Mouse (Mus musculus): ENCODE measurements at regions not wholly inside any gene's neighbourhood (a gene's known extent, or its start where the extent isn't known, plus 50 kb on each side); places are given as distances from the start of the nearest gene placed in this dataset.

DNA sequence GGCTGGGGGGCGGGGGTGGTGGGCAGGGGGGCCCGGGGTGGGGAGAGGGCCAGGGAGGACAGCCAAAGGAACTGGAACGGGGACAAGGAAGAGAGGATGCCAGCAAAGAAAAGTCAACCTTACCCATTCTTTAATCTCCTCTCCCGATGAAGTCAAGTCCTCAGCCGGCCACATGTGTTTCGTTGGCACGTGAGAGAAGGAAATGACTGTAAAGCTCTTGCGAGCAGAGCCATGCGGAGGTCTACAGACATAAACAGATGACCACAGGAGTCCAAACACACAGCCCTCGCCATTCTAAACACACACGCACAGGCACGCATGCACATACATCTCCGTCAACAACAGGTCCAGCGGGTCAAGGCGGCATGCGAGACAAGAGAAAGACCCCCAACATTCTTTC, 68.5 kb upstream of the Tbx3 start:
- Histone ChIP-seq H3K4me2 (replicated peaks) (no peak overlapping the region), H3K27me3 (no peaks in the 10 kb centered on the region), H3K4me1 (0 out of 2 replicates have a peak, but pooled peaks cover 3% of the 10 kb centered on the region), H3K9ac (replicated peaks) (no peak overlapping the region), H3K9me3 (no peaks in the 10 kb centered on the region), H3K27ac (replicated peaks) (no peak overlapping the region), H3K36me3 (no peaks in the 10 kb centered on the region), H3K4me3 (no peak overlapping the region)
- ATAC-seq (ENCODE audit: low FRiP score, low read depth), result no peak
- WGBS, result 89% methylated on average over 16 of the region's 16 CpGs

DNA sequence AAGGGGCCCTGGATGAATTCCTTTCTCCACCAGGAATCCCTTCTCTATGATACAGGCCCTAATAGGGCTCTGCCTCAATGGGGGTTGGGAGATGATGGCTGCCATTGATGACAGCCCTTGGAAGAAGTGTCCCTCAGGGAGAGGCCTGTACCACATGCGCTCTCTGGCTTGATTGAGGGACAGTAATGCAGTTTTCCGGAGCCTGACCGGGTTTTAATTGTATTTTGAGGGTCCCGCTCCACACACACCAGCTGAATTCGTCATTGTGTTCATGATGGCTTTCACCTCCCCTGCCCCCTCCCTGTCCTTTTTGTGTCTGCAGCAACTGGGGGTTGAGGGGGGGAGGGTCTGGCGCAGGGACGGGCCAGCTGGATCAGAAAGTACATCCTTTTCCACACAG, 65.0 kb upstream of the Tbx3 start:
- H3K27me3 ChIP-seq, result peaks cover 14% of the 10 kb centered on the region
- H3K9me3 ChIP-seq, result no peaks in the 10 kb centered on the region
- no peak overlapping the region for H3K4me3 ChIP-seq
- no peak overlapping the region for H3K27ac ChIP-seq (replicated peaks)
- H3K4me2 ChIP-seq (replicated peaks), result no peak overlapping the region
- 61% methylated on average over 7 of the region's 7 CpGs for WGBS
- 0 out of 2 replicates have a peak, but pooled peaks have one; percentile 27 for ATAC-seq (ENCODE audit: low FRiP score, low read depth)
- peaks cover 7% of the 10 kb centered on the region; the same call in 1 of the 2 replicates for H3K4me1 ChIP-seq
- no peaks in the 10 kb centered on the region for H3K36me3 ChIP-seq
- H3K9ac ChIP-seq (replicated peaks), result no peak overlapping the region

- ATAC-seq (ENCODE audit: low FRiP score, low read depth), result peak; percentile 41; the same call in 1 of the 2 replicates
- WGBS, result 13% methylated on average over 6 of the region's 6 CpGs
- Histone ChIP-seq H3K9ac (replicated peaks) (no peak overlapping the region), H3K36me3 (no peaks in the 10 kb centered on the region), H3K4me2 (replicated peaks) (no peak overlapping the region), H3K27me3 (peaks cover 83% of the 10 kb centered on the region), H3K9me3 (no peaks in the 10 kb centered on the region), H3K4me1 (peaks cover 8% of the 10 kb centered on the region), H3K4me3 (no peak overlapping the region), H3K27ac (replicated peaks) (no peak overlapping the region)
These were observed 57.1 kb upstream of the Tbx3 start for GRCm38 (mm10) chr5:119613413-119613812.

DNA sequence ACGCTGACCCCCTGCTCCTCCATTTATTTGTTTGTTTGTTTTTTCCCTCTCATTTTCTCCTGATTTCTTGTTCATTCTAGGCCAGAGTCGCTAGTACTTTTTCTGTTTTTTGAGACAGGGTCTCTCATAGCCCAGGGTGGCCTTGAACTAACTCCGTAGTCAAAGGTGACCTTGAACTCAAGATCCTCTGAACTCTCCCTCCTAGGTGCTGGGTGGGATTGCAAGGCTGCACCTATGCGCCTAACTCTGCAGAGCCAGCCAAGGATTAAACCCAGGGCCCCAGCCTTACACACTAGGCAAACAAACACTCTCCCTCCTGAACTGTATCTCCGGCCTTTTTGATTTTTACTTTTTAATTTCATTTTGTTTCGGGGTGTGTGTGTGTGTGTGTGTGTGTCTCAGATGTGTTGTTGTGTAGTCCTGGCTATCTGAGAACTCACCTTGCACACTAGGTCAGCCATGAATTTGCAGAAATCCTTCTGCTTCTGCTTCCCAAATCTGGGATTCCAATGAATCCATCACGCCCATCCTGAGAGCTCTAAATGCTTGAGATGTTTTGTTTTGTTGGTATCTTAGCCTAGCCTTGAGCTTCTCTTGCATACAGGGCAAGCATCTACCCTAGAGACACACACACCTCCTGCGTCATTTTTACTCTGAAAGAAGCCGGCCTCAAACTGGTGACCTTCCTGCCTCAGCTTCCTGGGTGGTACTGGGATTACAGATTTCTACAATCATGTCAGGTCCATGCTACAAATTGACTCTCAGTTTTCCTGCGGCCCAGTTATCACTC, 56.3 kb upstream of the Tbx3 start:
- Histone ChIP-seq H3K4me2 (replicated peaks) (no peak overlapping the region), H3K4me1 (peaks cover 5% of the 10 kb centered on the region), H3K36me3 (no peaks in the 10 kb centered on the region), H3K27ac (replicated peaks) (no peak overlapping the region), H3K27me3 (peaks cover 82% of the 10 kb centered on the region), H3K9ac (replicated peaks) (no peak overlapping the region), H3K4me3 (no peak overlapping the region), H3K9me3 (no peaks in the 10 kb centered on the region)
- 84% methylated on average over 10 of the region's 10 CpGs for WGBS
- no peak for ATAC-seq (ENCODE audit: low FRiP score, low read depth)

DNA sequence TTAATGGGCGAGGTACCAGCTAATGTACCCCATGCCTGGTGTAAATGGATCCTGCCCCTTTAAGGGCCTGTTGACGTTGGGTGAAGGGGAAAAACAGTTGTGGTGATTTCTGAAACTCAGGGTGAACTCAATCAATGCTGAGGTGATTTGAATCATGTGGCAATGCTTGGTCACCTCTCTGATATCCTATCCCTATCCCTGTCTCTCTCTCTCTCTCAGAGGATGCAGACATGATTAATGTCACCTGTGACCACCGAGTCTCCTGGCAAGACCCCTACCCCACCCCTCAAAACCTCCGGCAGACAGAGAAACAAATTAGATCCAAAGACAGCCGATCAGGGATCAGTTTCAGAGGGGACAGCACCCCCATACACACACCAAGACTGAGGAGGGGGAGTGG, 54.8 kb upstream of the Tbx3 start:
- Histone ChIP-seq H3K27me3 (peaks cover 82% of the 10 kb centered on the region), H3K4me1 (peaks cover 5% of the 10 kb centered on the region), H3K4me2 (replicated peaks) (no peak overlapping the region), H3K36me3 (no peaks in the 10 kb centered on the region), H3K4me3 (no peak overlapping the region), H3K27ac (replicated peaks) (no peak overlapping the region), H3K9ac (replicated peaks) (no peak overlapping the region), H3K9me3 (no peaks in the 10 kb centered on the region)
- 59% methylated on average over 5 of the region's 5 CpGs for WGBS
- no peak for ATAC-seq (ENCODE audit: low FRiP score, low read depth)

DNA sequence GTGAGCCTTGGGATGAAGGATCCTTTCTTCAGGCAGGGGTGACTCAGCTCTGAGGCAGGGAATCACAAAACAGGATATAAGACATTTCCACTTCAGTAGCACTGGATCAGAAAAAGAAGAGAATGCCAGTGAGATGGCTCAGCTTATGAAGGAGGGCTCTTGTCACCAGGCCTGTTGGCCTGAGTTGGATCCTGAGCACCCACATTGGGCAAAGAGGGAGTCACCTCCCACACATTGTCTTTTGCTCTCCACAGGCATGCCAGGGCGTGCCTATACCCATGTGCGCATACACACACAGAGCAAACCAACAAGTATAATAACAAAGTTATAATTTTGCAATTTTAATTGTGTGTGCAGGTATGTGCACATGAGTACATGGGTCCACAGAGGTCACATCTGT, 52.6 kb upstream of the Tbx3 start:
- WGBS, result 89% methylated on average over 2 of the region's 2 CpGs
- Histone ChIP-seq H3K4me3 (no peak overlapping the region), H3K9me3 (no peaks in the 10 kb centered on the region), H3K27ac (replicated peaks) (no peak overlapping the region), H3K9ac (replicated peaks) (no peak overlapping the region), H3K4me2 (replicated peaks) (no peak overlapping the region), H3K4me1 (peaks cover 5% of the 10 kb centered on the region), H3K36me3 (no peaks in the 10 kb centered on the region), H3K27me3 (peaks cover 77% of the 10 kb centered on the region)
- ATAC-seq (ENCODE audit: low FRiP score, low read depth), result no peak

- 53% methylated on average over 8 of the region's 8 CpGs for WGBS
- H3K36me3 ChIP-seq, result no peaks in the 10 kb centered on the region
- H3K27ac ChIP-seq (replicated peaks), result no peak overlapping the region
- no peaks in the 10 kb centered on the region for H3K9me3 ChIP-seq
- no peak for ATAC-seq (ENCODE audit: low FRiP score, low read depth)
- no peaks in the 10 kb centered on the region for H3K4me1 ChIP-seq
- no peak overlapping the region for H3K9ac ChIP-seq (replicated peaks)
- no peak overlapping the region for H3K4me3 ChIP-seq
- H3K27me3 ChIP-seq, result peaks cover 76% of the 10 kb centered on the region
- no peak overlapping the region for H3K4me2 ChIP-seq (replicated peaks)
These were observed 50.6 kb upstream of the Tbx3 start for GRCm38 (mm10) chr5:119619906-119620305.

Measured in midbrain, embryonic 12.5 days (tissue).